Mouse (Mus musculus): ENCODE data around the gene Gm14412.
A peak's percentile ranks its signal among the peaks of the same experiment; 100 is the strongest.
"Not testable (repeated sequence)": the region's sequence is repeated elsewhere in the genome, so short reads cannot be mapped to it uniquely, and the experiment has no call there.

Gene Gm14412

DNA sequence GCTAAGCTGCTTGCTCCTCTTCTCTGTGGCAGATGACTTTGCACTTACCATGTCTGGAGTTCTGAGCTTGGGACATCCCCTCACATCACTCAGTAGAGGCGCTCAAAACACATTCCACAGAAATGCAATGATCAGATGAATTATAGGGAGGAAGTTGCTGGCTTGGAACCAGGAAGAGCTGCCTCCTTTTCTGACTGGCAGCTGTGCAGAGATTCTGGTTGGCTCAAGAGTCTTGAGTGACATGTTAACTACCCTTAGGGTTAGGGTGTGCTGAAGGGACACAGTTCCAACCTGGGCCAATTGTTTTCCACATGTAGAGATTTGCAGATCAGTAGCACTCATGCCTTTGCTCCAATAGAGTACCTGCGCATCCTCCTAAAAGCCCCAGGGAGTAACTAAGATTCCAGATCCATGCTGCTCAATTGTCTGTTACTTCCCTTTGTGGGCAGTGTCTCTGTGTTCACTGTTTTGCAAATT, at the start of gene Gm14412:
Gene Gm14412 (minus strand): TSS at position 51 of the 477 bp plus-strand sequence.
- DNase-seq (ENCODE audit: low spot score in 2 of 2) = not testable (repeated sequence)

DNA sequence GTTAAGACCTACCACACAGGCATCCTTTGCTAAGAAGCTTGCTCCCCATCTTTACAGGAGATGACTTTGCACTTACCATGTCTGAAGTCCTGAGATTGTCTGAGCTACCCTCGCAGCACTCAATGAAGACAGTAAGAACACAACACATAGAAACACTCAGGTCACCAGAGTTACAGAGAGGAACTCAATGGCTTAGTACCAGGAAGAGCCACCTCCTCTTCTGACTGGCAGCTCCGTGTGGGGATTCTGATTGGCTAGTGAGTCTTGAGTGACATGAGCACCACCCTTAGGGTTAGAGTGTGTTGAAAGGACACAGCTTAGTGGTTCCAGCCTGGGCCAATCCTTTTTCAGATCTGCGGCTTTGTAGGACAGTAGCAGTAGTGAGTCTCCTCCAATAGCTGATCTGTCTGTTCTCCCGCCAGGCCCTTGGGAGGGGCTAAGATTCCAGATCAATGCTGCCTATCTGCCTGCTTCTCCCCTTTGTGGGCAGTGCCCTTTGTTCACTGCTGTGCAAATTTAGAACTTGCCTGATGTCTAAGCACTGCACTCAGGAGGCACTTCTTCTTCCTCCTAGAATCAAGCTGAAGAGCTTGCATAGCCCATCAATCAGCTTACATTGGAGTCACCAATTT, 5.7 kb upstream of the Gm14412 start:
- DNase-seq (ENCODE audit: low spot score in 2 of 2) = not testable (repeated sequence)

DNA sequence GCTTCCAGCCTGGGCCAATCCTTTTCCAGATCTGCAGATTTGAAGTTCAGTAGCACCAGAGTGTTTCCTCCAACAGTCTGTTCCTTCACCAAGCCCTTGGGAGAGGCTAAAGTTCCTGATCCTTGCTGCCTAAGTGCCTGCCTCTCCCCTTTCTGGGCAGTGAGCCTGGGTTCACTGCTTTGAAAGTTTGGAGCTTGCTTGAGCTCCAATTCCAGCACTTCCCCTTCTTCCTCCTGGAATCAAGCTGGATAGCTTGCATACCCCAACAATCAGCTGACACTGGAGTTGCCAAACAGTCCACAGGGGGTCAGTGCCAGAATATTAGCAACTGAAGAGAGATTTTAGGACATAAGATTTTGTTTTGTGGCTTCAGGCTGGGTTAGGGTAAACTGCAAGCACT, 2.7 kb downstream of the Gm14412 start:
- DNase-seq (ENCODE audit: low spot score in 2 of 2) = peak; percentile 72 to 81

DNA sequence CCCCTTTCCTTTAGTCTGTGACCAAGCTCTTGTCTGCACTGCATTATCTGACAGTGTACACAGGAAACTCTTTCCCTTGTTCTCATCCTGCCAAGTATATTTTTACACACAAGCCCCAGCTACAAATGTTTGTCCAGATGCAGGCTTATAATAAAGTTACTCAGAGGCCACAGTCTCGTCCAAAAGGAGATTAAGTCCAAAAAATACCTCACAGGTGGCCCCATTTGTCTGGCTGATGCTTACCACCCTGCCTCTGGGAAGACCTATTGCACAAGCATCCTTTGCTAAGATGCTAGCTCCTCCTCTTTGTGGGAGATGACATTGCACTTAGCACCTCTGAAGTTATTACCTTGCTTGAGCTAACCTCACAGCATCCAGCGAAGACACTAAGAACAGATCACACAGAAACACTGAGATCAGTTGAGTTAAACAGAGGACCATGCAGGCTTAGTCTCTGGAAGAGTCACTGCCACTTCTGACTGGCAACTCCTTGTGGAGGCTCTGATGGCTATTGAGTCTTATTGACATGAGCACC, 3.3 kb downstream of the Gm14412 start:
- peak; percentile 58 to 67 for DNase-seq (ENCODE audit: low spot score in 2 of 2)

DNA sequence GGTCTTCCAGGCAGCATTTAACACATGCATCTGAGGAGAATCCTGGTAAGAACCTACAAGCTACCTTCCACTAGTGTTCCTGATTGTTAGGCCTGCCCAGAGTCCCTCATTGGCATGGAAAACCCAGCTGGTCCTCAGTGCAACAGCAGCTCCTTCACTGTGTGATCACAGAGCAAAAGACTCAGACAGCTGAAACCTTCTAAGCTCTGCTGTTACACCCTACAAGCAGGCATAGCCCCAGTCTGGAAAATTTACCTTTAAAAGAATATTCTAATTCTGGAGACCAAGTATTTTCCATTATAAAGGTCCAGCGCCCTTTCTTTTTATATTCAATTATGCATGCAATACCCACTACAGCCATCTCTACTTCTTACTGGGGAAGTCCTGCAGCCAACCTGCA, 5.1 kb downstream of the Gm14412 start:
- DNase-seq (ENCODE audit: low spot score in 2 of 2) = no peak

DNA sequence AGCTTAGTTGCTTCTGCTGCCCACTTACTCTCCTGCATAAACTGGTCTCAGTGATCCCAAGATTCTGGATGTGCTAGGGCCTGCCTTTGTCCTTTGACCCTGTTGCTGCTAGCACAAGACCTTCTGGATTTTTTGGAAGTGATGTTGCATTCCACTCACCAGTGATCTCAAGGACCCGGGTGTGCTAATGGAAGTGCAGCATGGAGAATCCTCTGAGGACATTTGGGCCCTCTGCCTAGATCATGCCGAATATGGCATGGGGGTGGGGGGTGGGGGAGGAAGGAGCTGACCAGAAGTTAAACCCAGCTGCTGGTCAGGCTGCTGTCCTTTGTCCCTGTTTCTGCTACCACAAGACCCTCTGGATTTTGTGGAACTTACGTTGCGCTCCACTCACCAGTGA, 14.5 kb downstream of the Gm14412 start:
- DNase-seq (ENCODE audit: low spot score in 2 of 2) = not testable (repeated sequence)

DNA sequence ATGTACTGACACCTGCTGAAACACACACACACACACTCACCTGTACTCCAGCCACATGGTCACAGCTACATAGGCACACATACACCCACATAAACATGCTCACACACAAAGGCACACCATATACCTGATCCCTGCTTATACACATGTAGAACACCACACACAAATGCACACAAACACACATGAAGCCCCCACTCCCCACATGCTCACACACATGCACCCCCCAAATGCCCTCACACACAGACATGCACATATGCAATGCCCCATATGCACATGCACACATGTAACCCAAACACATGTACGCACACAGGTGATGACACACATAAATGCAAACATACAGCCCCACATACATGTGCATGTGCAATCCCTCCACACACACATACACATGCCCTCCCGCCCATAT, 19.1 kb downstream of the Gm14412 start:
- DNase-seq (ENCODE audit: low spot score in 2 of 2) = not testable (repeated sequence)

DNA sequence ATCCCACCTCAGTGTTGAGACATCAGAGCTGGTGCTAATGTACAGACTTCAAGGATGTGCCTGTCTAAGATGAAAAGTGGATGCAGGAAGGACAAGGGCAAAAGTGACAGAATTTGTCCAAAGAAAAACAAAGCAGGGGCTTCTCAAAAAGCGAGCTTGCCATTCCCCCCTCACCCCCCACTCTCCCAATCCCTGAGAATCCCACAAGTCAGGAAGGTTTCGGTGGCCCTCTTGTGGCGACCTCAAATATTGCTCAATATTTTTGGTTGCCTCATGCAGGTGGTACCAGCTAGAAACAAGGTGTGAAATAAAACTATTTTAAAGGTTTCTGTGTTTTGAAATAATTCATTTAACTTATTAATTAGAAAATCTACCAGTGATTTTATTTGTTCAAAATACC, 40.4 kb downstream of the Gm14412 start:
- DNase-seq (ENCODE audit: low spot score in 2 of 2) = not testable (repeated sequence)

DNA sequence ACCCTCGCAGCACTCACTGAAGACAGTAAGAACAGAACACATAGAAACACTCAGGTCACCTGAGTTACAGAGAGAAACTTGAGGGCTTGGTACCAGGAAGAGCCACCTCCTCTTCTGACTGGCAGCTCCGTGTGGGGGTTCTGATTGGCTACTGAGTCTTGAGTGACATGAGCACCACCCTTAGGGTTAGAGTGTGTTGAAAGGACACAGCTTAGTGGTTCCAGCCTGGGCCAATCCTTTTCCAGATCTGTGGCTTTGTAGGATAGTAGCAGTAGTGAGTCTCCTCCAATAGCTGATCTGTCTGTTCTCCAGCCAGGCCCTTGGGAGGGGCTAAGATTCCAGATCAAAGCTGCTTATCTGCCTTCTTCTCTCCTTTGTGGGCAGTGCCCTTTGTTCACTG, 46.4 kb downstream of the Gm14412 start:
- DNase-seq (ENCODE audit: low spot score in 2 of 2) = not testable (repeated sequence)

DNA sequence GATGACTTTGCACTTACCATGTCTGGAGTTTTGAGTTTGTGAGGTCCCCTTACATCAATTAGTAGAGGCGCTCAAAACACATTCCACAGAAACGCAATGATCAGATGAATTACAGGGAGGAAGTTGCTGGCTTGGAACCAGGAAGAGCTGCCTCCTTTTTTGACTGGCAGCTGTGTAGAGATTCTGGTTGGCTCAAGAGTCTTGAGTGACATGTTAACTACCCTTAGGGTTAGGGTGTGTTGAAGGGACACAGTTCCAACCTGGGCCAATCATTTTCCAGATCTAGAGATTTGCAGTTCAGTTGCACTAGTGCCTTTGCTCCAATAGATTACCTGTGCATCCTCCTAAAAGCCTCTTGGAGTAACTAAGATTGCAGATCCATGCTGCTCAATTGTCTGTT, 51.9 kb downstream of the Gm14412 start:
- DNase-seq (ENCODE audit: low spot score in 2 of 2) = not testable (repeated sequence)

DNA sequence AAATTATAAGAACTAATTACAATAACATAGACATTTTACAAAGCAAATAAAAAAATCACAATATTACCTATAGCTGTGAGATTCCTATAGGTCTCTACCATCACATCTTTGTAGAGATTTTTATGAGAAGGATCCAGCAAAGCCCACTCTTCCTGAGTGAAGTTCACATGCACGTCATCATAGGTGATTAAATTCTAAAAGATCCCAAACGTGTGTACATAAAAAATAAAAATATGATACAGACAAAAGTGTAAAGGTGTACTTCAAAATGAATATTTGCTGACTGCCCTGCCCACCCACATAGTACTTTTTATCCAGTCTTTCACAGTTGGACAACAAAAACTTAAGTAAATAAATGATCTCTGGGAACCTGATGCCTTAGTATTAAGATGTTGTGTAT, 57.2 kb downstream of the Gm14412 start, which contains the start of gene Gm14409:
Gene Gm14409 (minus strand): TSS at position 101 of the 400 bp plus-strand sequence.
- not testable (repeated sequence) for DNase-seq (ENCODE audit: low spot score in 2 of 2)
